8 mouse cellular contexts compared by ENCODE assay signal in the genomic region with DNA sequence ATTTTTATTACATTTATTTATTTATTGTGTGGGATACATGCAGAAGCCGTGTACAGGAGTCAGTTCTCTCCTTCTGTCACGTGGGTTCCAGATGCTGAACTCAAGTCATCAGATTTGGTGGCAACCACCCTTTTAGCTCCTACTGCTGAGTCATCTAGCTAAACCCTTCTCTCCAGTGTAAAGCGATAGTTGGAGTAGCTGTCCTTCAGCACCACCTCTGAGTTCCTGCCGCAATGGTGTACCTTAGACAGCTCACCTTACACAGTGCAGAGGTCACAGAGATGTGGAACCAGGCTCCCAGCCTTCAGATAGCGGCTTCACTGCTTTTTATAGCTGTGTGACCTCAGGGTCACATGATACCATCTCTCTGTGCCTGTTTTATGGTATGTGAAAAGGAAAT.
DNase-seq lines count a peak whose midpoint lies in the region; TF ChIP-seq lines count a peak whose summit lies in the region.
"Had no signal": no experiment of that assay in that cellular context is flagged by ENCODE, and none has a peak within 500 bp of the region (broad histone marks: within the 10 kb centered on the region; RNA-seq: fewer than 3 reads in every experiment).

No protein-coding gene starts in this region.

- 5% methylated on average over 5 of the region's 5 CpGs for WGBS in large intestine, adult 2 months

- intact Hi-C loops in left cerebral cortex, adult 2 months (cut with DNase I): no loop called here

- TF ChIP-seq CTCF in left cerebral cortex, adult 2 months (IDR thresholded peaks at IDR 0.05): no peak

- H3K4me3 ChIP-seq in left cerebral cortex, adult 2 months: no peak overlapping the region

- no peak overlapping the region for H3K27ac ChIP-seq in left cerebral cortex, adult 2 months

- DNase-seq in urinary bladder, postnatal 14 days (ENCODE audit: low spot score): peak; percentile 34
- DNase-seq in urinary bladder, postnatal 4 days (ENCODE audit: low spot score in 2 of 2): no peak
- DNase-seq in embryo, embryonic 10 days (ENCODE audit: low spot score): peak; percentile 86
- peak; percentile 35 for DNase-seq in large intestine, adult 2 months (ENCODE audit: low read depth, low spot score)
- no peak for DNase-seq in left cerebral cortex, adult 2 months (ENCODE audit: extremely low spot score in 1 of 2, low spot score in 2 of 2)
- DNase-seq in layer of hippocampus, postnatal 36 days: no peak
- DNase-seq in adrenal gland, postnatal 25 days: no peak
- DNase-seq: right cerebral cortex, adult 18-20 months had no signal

Comparison
In these comparisons a context has a peak if more than half of its experiments do, and no peak if none do; other contexts are left out.
1. DNase-seq: peak in urinary bladder, postnatal 14 days (single experiment), embryo, embryonic 10 days (single experiment) and large intestine, adult 2 months (single experiment); none in urinary bladder, postnatal 4 days (0 of 2), left cerebral cortex, adult 2 months (0 of 2), layer of hippocampus, postnatal 36 days (0 of 2) and adrenal gland, postnatal 25 days (single experiment).